Mouse (Mus musculus): Measurements from ENCODE around the gene Aspdh. TPM values are rescaled to one million over a fixed set of nuclear protein-coding genes. Genes with fewer than 3 reads are reported as not detected.
A peak's percentile ranks its signal among the peaks of the same experiment; 100 is the strongest.

The Aspdh gene
- polyA plus RNA-seq, 1 experiment from 2014 or later = 2.1 TPM

DNA sequence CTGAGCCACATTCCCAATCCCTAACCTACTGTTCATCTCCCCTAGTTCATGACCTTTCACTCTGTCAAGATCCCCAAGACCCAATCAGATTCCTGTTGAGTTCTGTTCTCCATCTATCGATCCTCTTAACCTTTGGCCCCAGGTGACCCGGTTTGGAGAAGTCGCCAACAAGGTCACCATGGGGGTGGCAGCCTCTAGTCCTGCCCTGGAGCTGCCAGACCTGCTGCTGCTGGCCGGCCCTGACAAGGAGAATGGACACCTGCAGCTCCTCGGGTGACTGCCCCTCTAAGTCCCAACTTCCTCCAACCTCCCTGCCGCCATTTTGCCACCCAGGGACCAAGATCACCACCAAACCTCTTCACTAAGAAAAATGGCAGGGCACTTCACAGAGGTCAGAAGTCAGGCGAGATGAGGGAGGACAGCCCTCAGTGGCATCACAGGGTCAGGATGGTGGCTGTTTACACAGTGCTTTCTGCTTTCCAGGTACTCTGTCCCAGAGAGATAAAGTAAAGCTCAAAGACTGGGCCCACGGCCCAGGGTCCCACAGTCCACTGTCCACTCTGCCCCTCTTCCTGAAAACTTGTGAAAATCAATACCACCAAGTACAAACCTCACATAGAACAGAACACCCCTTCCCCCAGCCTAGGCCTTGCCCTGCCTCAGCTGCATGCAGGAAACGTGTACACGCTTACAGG, 32.3 kb downstream of the Aspdh start:
- Histone ChIP-seq H3K9me3 (ENCODE audit: control insufficient read depth, low read length) (no peaks in the 10 kb centered on the region), H3K36me3 (ENCODE audit: control insufficient read depth, insufficient read depth, low read length) (no peaks in the 10 kb centered on the region), H3K9ac (ENCODE audit: low read depth, low read length) (peak overlapping the region; percentile 90), H3K4me1 (replicated peaks; ENCODE audit: control insufficient read depth, insufficient read depth, low read length) (peaks cover 4% of the 10 kb centered on the region; the same call in 1 of the 2 replicates), H3K27ac (ENCODE audit: low read depth, low read length) (no peak overlapping the region), H3K4me2 (replicated peaks; ENCODE audit: low read depth, low read length) (peak overlapping the region; percentile 91), H3K4me3 (ENCODE audit: low read depth, low read length) (peak overlapping the region; percentile 77), H3K27me3 (ENCODE audit: control insufficient read depth, insufficient read depth, low read length) (no peaks in the 10 kb centered on the region)
- DNase-seq (ENCODE audit: low spot score) (no peak), ATAC-seq (ENCODE audit: low FRiP score) (no peak)
- 86% methylated on average over 10 of the region's 10 CpGs for WGBS

DNA sequence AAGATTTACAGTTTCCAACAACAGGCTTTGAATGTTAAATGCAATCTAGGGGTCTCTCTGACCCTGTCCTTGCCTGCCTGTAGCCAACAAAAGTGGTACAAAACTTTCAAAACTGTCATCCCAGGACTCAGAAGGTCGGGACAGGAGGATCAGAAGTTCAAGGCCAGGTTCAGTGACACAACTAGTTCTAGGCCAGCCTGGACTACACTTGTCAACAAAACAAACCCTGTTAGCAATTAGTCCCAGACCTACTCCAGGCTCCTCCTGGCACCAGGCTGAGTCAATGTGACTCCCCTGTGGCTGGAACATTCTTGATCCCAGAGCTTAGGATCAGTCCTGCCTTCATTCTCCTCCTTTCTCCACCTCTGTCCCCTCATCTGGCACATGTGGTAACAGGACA, 33.7 kb downstream of the Aspdh start:
- H3K9ac ChIP-seq (ENCODE audit: low read depth, low read length) = no peak overlapping the region
- peaks cover 4% of the 10 kb centered on the region; the same call in 1 of the 2 replicates for H3K4me1 ChIP-seq (replicated peaks; ENCODE audit: control insufficient read depth, insufficient read depth, low read length)
- no peaks in the 10 kb centered on the region for H3K27me3 ChIP-seq (ENCODE audit: control insufficient read depth, insufficient read depth, low read length)
- 77% methylated on average over 1 of the region's 1 CpGs for WGBS
- no peak overlapping the region for H3K27ac ChIP-seq (ENCODE audit: low read depth, low read length)
- ATAC-seq (ENCODE audit: low FRiP score) = no peak
- H3K4me3 ChIP-seq (ENCODE audit: low read depth, low read length) = no peak overlapping the region
- DNase-seq (ENCODE audit: low spot score) = no peak
- no peaks in the 10 kb centered on the region for H3K36me3 ChIP-seq (ENCODE audit: control insufficient read depth, insufficient read depth, low read length)
- H3K9me3 ChIP-seq (ENCODE audit: control insufficient read depth, low read length) = no peaks in the 10 kb centered on the region
- no peak overlapping the region for H3K4me2 ChIP-seq (replicated peaks; ENCODE audit: low read depth, low read length)

DNA sequence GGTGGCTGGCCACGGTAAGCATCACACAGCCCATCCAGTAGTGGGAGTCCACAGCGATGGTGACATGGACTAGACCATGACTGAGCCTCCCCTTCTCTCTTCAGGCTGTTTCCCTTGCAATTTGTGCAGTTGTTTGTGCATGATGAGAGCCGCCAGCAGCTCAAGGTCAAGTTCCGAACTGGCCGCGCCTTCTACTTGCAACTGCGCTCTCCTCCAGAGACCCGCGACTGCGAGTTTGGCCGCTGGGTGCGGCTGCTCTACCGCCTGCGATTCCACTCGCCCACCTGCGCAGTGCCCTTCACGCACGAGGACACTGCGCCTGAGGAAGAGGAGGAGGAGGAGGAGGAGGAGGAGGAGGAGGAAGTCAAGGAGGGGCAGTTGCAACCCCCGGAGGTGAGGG, 34.9 kb downstream of the Aspdh start:
- DNase-seq (ENCODE audit: low spot score) (no peak), ATAC-seq (ENCODE audit: low FRiP score) (no peak)
- H3K4me1 ChIP-seq (replicated peaks; ENCODE audit: control insufficient read depth, insufficient read depth, low read length) = peaks cover 4% of the 10 kb centered on the region; the same call in 1 of the 2 replicates
- 59% methylated on average over 19 of the region's 20 CpGs for WGBS
- no peak overlapping the region for H3K9ac ChIP-seq (ENCODE audit: low read depth, low read length)
- H3K27ac ChIP-seq (ENCODE audit: low read depth, low read length) = no peak overlapping the region
- H3K4me3 ChIP-seq (ENCODE audit: low read depth, low read length) = no peak overlapping the region
- no peaks in the 10 kb centered on the region for H3K9me3 ChIP-seq (ENCODE audit: control insufficient read depth, low read length)
- no peaks in the 10 kb centered on the region for H3K36me3 ChIP-seq (ENCODE audit: control insufficient read depth, insufficient read depth, low read length)
- no peaks in the 10 kb centered on the region for H3K27me3 ChIP-seq (ENCODE audit: control insufficient read depth, insufficient read depth, low read length)
- no peak overlapping the region for H3K4me2 ChIP-seq (replicated peaks; ENCODE audit: low read depth, low read length)

DNA sequence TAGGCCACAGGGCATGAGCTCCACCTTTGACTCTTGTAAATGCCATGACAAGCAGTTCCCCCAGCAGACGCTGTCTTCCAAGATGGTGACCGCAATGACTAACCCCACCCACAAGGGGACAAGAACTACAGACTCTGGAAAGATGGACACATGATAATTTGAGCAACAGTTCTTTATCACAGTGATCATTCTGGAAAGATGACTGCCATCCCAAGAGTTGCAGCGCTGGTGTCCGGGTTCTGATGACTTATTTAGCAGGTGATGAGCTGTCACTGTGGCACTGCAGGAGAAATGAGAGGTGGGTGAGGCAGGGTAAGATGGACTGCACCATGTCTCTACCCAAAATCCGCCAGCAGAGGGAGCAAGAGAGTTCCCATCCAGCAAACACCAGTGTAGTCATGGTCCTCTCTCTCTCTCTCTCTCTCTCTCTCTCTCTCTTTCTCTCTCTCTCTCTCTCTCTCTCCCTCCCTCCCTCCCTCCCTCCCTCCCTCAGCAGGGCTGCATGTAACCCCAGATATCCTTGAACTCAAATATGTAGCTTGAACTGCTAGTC, 36.4 kb downstream of the Aspdh start:
- DNase-seq (ENCODE audit: low spot score) (peak; percentile 81), ATAC-seq (ENCODE audit: low FRiP score) (peak; percentile 56; the same call in 1 of the 2 replicates)
- Histone ChIP-seq H3K27ac (ENCODE audit: low read depth, low read length) (no peak overlapping the region), H3K36me3 (ENCODE audit: control insufficient read depth, insufficient read depth, low read length) (no peaks in the 10 kb centered on the region), H3K4me3 (ENCODE audit: low read depth, low read length) (no peak overlapping the region), H3K27me3 (ENCODE audit: control insufficient read depth, insufficient read depth, low read length) (no peaks in the 10 kb centered on the region), H3K9me3 (ENCODE audit: control insufficient read depth, low read length) (no peaks in the 10 kb centered on the region), H3K4me2 (replicated peaks; ENCODE audit: low read depth, low read length) (no peak overlapping the region), H3K4me1 (replicated peaks; ENCODE audit: control insufficient read depth, insufficient read depth, low read length) (no peaks in the 10 kb centered on the region), H3K9ac (ENCODE audit: low read depth, low read length) (no peak overlapping the region)
- WGBS = 39% methylated on average over 5 of the region's 5 CpGs

DNA sequence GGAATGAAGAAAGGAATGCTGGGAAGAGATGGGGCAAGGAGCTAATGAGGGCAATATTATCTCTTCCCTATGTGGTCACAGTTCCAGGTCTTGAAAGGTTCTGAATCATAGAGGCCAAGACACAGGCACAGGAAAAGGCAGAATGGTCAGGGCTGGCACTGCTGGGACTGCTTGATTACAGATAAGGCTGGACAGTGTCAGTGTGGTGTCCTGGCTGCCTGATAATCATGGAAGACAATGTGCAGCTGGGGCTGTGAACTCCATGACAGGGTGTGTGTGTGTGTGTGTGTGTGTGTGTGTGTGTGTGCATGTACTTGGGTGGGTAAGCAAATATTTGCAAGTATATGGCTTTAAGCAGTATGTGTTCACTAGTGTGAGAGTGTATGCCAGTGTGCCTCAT, 42.3 kb downstream of the Aspdh start:
- Histone ChIP-seq H3K4me3 (ENCODE audit: low read depth, low read length) (no peak overlapping the region), H3K27me3 (ENCODE audit: control insufficient read depth, insufficient read depth, low read length) (peaks cover 3% of the 10 kb centered on the region; the same call in 1 of the 2 replicates), H3K4me2 (replicated peaks; ENCODE audit: low read depth, low read length) (no peak overlapping the region), H3K4me1 (replicated peaks; ENCODE audit: control insufficient read depth, insufficient read depth, low read length) (no peaks in the 10 kb centered on the region), H3K27ac (ENCODE audit: low read depth, low read length) (no peak overlapping the region), H3K9ac (ENCODE audit: low read depth, low read length) (no peak overlapping the region), H3K9me3 (ENCODE audit: control insufficient read depth, low read length) (no peaks in the 10 kb centered on the region), H3K36me3 (ENCODE audit: control insufficient read depth, insufficient read depth, low read length) (no peaks in the 10 kb centered on the region)
- no peak for DNase-seq (ENCODE audit: low spot score)
- ATAC-seq (ENCODE audit: low FRiP score) = no peak

Other genes starting within 250 kb of the Aspdh start
- gene Klk1b5, start 249.4 kb upstream of the Aspdh start, polyA plus RNA-seq (2014; fragmentation: Nextera tagmentation; extraction: Ambion mirVana) = not detected in 2 replicates
- gene Klk1, start 240.0 kb upstream of the Aspdh start, polyA plus RNA-seq (2014; fragmentation: Nextera tagmentation; extraction: Ambion mirVana) = not detected in 2 replicates
- gene Gm36864, start 229.2 kb upstream of the Aspdh start, polyA plus RNA-seq (2014; fragmentation: Nextera tagmentation; extraction: Ambion mirVana) = not detected in 2 replicates
- gene 1700028J19Rik, start 218.7 kb upstream of the Aspdh start, polyA plus RNA-seq (2014; fragmentation: Nextera tagmentation; extraction: Ambion mirVana) = 0.81 and 1.4 TPM in 2 replicates
- gene 2410002F23Rik, start 218.7 kb upstream of the Aspdh start, polyA plus RNA-seq (2014; fragmentation: Nextera tagmentation; extraction: Ambion mirVana) = 97.1 and 113 TPM in 2 replicates
- not detected in 2 replicates for gene Acp4, start 208.0 kb upstream of the Aspdh start, polyA plus RNA-seq (2014; fragmentation: Nextera tagmentation; extraction: Ambion mirVana)
- gene Gm15517, start 203.9 kb upstream of the Aspdh start, polyA plus RNA-seq (2014; fragmentation: Nextera tagmentation; extraction: Ambion mirVana) = not detected in 2 replicates
- gene Clec11a, start 158.5 kb upstream of the Aspdh start, polyA plus RNA-seq (2014; fragmentation: Nextera tagmentation; extraction: Ambion mirVana) = 2.7 TPM in 2 replicates
- 5.1 and 6.9 TPM in 2 replicates for gene Shank1, start 155.1 kb upstream of the Aspdh start, polyA plus RNA-seq (2014; fragmentation: Nextera tagmentation; extraction: Ambion mirVana)
- gene Syt3, start 81.3 kb upstream of the Aspdh start, polyA plus RNA-seq (2014; fragmentation: Nextera tagmentation; extraction: Ambion mirVana) = 2.4 and 3.5 TPM in 2 replicates
- gene 1700008O03Rik, start 79.6 kb upstream of the Aspdh start, polyA plus RNA-seq (2014; fragmentation: Nextera tagmentation; extraction: Ambion mirVana) = 1.3 and 1.4 TPM in 2 replicates
- 9.1 and 11.4 TPM in 2 replicates for gene Lrrc4b, start 36.4 kb upstream of the Aspdh start, polyA plus RNA-seq (2014; fragmentation: Nextera tagmentation; extraction: Ambion mirVana)
- 57.3 and 59.1 TPM in 2 replicates for gene Josd2, start 2.6 kb downstream of the Aspdh start, polyA plus RNA-seq (2014; fragmentation: Nextera tagmentation; extraction: Ambion mirVana)
- gene Emc10, start 31.1 kb downstream of the Aspdh start, polyA plus RNA-seq (2014; fragmentation: Nextera tagmentation; extraction: Ambion mirVana) = 90.2 and 97.2 TPM in 2 replicates
- 13.5 and 20.6 TPM in 2 replicates for gene Fam71e1, start 31.2 kb downstream of the Aspdh start, polyA plus RNA-seq (2014; fragmentation: Nextera tagmentation; extraction: Ambion mirVana)
- 0.07 and 0.19 TPM in 2 replicates for gene Mybpc2, start 59.3 kb downstream of the Aspdh start, polyA plus RNA-seq (2014; fragmentation: Nextera tagmentation; extraction: Ambion mirVana)
- not detected in 2 replicates for gene Spib, start 66.7 kb downstream of the Aspdh start, polyA plus RNA-seq (2014; fragmentation: Nextera tagmentation; extraction: Ambion mirVana)
- 40.9 and 43.2 TPM in 2 replicates for gene Pold1, start 83.5 kb downstream of the Aspdh start, polyA plus RNA-seq (2014; fragmentation: Nextera tagmentation; extraction: Ambion mirVana)
- 70.8 and 72.7 TPM in 2 replicates for gene Nr1h2, start 88.6 kb downstream of the Aspdh start, polyA plus RNA-seq (2014; fragmentation: Nextera tagmentation; extraction: Ambion mirVana)
- gene Napsa, start 107.0 kb downstream of the Aspdh start, polyA plus RNA-seq (2014; fragmentation: Nextera tagmentation; extraction: Ambion mirVana) = 0.28 and 0.66 TPM in 2 replicates
- gene Kcnc3, start 125.3 kb downstream of the Aspdh start, polyA plus RNA-seq (2014; fragmentation: Nextera tagmentation; extraction: Ambion mirVana) = 1.4 and 2.1 TPM in 2 replicates
- 1.9 and 2.3 TPM in 2 replicates for gene Myh14, start 205.5 kb downstream of the Aspdh start, polyA plus RNA-seq (2014; fragmentation: Nextera tagmentation; extraction: Ambion mirVana)
- not detected in 2 replicates for gene Izumo2, start 243.4 kb downstream of the Aspdh start, polyA plus RNA-seq (2014; fragmentation: Nextera tagmentation; extraction: Ambion mirVana)